Mouse (Mus musculus) testis, adult 2 months (tissue): Measurements from ENCODE around the gene Etl4. TPM values are rescaled to one million over a fixed set of nuclear protein-coding genes. Genes with fewer than 3 reads are reported as not detected.

Source experiments
- H3K27ac ChIP-seq: fragments of 200-500 bp; 2 replicates; pipeline ENCODE4 v1.5.1; 2012; ENCODE audit warnings: low read depth, low read length; ENCODE audit not compliant: control insufficient read depth, insufficient read depth
- H3K27me3 ChIP-seq: fragments of 200-500 bp; 2 replicates; pipeline ENCODE4 v1.6.1; 2012; ENCODE audit warnings: mild to moderate bottlenecking, low read length, moderate library complexity; ENCODE audit not compliant: control insufficient read depth, insufficient read depth
- H3K36me3 ChIP-seq: fragments of 200-500 bp; 2 replicates; pipeline ENCODE4 v1.6.1; 2012; ENCODE audit warnings: mild to moderate bottlenecking, low read length; ENCODE audit not compliant: control insufficient read depth, insufficient read depth
- H3K4me1 ChIP-seq: fragments of 200-500 bp; 2 replicates; pipeline ENCODE4 v1.6.1; 2012; ENCODE audit warnings: low read length; ENCODE audit not compliant: control insufficient read depth, insufficient read depth
- H3K4me3 ChIP-seq: fragments of 200-500 bp; 2 replicates; pipeline ENCODE4 v1.5.1; 2012; ENCODE audit warnings: low read depth, mild to moderate bottlenecking, low read length, moderate library complexity, mixed read lengths; ENCODE audit not compliant: control insufficient read depth
- CTCF ChIP-seq: fragments of 200-500 bp; IDR thresholded peaks from 2 replicates; pipeline ENCODE4 v1.5.1; 2012; ENCODE audit warnings: low read depth, mild to moderate bottlenecking, inconsistent platforms, low read length, moderate library complexity; ENCODE audit not compliant: control insufficient read depth, insufficient read depth, insufficient replicate concordance
- POLR2A ChIP-seq: fragments of 200-500 bp; IDR thresholded peaks from 2 replicates; pipeline ENCODE4 v1.6.1; 2012; ENCODE audit warnings: low read depth, mild to moderate bottlenecking, inconsistent platforms, low read length, moderate library complexity; ENCODE audit not compliant: control insufficient read depth
- polyA plus RNA-seq: library from polyadenylated mRNA; depleted of rRNA; stranded (reverse); fragments of >200 nt; gene quantifications from 2 replicates; pipeline ENCODE4 v1.2.3, GENCODE M21; 2012

Gene Etl4
- polyA plus RNA-seq, 1 experiment, result 16.3 TPM

DNA sequence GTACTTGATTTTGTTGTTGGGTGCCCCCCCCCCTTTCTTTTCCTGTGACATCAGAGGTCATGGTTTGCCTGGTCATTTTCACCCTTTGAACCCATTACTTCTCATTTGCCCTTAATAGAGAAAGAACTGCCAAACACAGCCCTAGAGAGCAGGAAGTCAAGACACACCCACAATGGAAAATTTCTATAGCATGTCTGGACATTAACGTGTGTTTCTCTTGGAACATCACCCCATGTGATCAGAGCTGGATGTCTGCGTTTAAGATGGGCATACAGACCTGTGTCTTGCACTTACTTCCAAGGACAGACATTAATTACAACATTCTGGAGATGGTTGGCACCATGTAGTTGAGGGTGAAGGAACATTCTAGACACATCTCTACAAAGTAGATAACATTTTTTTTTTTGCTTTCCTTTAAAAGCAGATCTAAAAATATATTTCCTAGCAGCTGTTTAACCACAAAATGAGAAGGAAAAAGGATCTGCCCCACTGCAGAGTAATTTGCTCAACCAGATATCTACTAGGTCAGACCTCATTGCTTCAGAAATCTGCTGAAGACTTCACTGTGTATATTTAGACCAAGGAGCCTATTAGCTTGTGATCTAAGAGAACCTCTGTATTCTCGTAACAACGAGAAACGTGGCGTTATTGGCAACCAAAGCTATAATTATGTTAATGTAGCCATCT, 818.3 kb downstream of the Etl4 start:
- no peaks in the 10 kb centered on the region for H3K27me3 ChIP-seq
- no peaks in the 10 kb centered on the region for H3K36me3 ChIP-seq
- no peak overlapping the region for H3K4me3 ChIP-seq
- TF ChIP-seq POLR2A, result no peak
- H3K27ac ChIP-seq, result no peak overlapping the region
- H3K4me1 ChIP-seq, result no peaks in the 10 kb centered on the region; the same call in 1 of the 2 replicates

DNA sequence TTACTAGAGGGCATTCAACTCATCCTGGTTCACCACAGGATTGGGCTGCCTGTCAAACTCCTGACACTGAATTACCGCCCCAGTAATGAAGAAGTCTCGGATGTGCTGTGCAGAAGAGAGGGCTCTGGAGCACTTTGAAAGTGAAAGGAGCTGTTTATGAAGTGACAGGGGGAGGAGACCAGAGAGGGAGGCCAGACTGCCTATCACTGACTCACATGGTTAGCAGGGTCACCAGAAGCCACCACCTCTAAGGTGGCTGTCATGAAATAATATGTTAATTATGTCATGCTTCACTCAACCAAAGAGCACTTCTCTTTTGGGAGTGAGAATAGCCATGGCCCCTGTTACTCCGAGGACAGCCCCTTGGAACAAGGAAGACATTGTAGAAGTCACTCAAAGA, 825.9 kb downstream of the Etl4 start:
- no peak for TF ChIP-seq POLR2A
- no peak for TF ChIP-seq CTCF
- no peaks in the 10 kb centered on the region for H3K36me3 ChIP-seq
- no peaks in the 10 kb centered on the region for H3K27me3 ChIP-seq
- H3K27ac ChIP-seq, result peak overlapping the region; percentile 26
- H3K4me3 ChIP-seq, result no peak overlapping the region
- peaks cover 4% of the 10 kb centered on the region for H3K4me1 ChIP-seq

DNA sequence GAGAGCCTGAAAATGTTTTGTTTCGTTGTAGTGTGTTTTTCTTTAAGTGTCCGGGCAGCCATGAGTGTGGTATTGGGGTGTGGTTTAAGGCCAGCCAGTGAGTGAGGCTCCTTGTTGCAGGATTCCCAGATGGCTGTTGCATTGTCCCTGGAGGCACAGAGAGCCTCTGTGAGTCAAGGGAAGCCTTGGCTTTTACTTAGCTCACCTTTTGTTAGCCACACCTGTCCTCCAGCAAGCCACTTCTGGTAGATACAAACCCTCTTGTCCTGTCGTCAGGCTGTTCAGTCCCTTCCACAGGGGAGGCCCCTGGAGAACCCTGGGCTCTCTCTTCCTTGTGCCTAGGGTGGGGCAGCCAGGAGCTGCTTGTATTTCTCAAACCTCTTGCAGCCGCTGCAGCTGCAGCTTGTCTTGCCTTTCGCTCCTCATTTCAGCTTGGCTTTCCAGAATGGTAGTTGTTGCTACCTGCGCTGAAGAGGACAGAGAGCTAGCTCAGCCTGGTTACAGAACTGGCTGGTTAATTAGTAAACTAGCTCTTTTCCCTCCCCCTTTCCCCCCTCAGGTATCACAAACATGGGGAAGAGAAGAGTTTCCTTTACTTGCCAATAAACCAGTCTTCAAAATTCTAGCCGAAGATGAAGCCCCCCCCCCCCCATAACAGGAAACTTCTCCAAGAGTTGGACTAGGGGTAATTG, 826.9 kb downstream of the Etl4 start:
- Histone ChIP-seq H3K4me1 (peaks cover 4% of the 10 kb centered on the region), H3K36me3 (no peaks in the 10 kb centered on the region), H3K4me3 (no peak overlapping the region), H3K27me3 (no peaks in the 10 kb centered on the region), H3K27ac (peak overlapping the region; percentile 54)
- TF ChIP-seq POLR2A (no peak), CTCF (no peak)

DNA sequence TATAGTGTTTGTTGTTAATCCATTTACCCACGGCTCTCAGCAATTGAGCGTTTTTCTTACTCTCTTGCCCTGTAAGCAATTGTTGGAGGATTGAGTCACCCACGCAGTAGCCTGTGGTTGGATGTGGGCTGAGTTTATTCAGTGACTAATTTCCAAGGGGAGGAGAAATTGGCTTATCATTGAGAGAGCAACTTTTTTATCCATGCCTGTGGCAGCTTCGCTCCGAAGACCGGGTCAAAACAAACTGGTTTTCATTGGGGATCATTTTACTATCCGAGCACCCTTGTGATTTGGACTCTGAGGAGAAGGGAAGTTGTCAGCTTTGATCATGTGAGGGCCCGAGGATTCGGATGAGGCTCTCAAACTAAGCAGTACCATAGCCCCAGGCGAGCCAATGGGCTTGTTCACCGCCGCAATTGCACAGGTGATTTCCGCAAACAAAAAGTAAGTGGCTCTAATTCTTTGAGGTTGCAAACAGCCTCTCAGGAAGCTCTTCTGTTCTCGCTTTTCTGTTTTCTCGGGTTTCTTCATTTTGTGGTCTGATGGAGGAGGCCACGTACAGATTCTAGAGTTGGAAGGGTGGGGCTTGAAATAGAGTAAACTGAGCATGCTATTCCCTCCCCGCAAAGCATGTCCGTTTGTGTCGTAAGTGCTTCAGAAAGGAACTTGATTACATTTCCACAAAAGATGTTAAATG, 827.7 kb downstream of the Etl4 start:
- Histone ChIP-seq H3K4me3 (peak overlapping the region; percentile 14), H3K36me3 (no peaks in the 10 kb centered on the region), H3K4me1 (peaks cover 4% of the 10 kb centered on the region), H3K27ac (no peak overlapping the region; the same call in 1 of the 2 replicates), H3K27me3 (no peaks in the 10 kb centered on the region)
- TF ChIP-seq POLR2A (no peak), CTCF (no peak)

DNA sequence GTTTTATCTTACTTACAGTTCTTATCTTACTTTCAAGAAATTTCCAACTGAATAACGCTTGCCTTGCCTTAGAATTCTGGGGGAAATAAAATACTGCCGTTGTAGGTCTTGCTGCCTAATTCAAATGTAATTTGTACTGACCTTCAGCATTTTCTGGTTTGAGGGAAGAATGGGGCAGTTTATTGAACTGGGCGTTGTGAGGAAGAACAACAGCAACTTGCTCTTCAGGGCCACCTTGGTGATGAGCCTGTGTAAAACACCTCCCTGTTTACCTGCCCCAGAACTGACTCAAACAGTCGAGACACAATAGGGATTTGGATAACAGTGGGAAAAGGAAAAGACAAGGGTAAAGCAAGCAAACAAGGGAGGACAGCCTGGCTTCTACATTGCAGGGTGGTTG, 828.3 kb downstream of the Etl4 start:
- TF ChIP-seq POLR2A (no peak), CTCF (no peak)
- H3K4me1 ChIP-seq, result peaks cover 4% of the 10 kb centered on the region
- H3K27me3 ChIP-seq, result no peaks in the 10 kb centered on the region
- peak overlapping the region; percentile 29; the same call in 1 of the 2 replicates for H3K4me3 ChIP-seq
- H3K36me3 ChIP-seq, result no peaks in the 10 kb centered on the region
- peak overlapping the region; percentile 36; the same call in 1 of the 2 replicates for H3K27ac ChIP-seq

DNA sequence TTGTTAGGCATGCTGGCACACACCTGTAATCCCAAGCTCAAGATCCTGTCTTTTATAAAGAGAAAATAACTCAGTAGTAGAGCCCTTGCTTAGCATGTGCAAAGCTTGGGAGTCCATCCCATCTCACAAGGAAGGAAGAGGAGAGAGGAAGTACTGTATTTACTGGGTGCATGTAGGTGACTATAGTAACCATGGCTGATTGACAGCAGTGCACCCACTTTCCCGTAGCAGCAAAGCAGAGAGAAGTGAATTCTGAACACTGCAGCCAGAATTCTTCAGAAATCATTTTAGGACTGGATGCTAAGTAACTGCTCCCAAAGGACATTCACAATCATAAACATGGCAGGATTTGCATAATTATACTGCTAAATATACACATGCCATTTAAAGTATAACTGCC, 838.1 kb downstream of the Etl4 start:
- H3K27me3 ChIP-seq, result no peaks in the 10 kb centered on the region
- no peaks in the 10 kb centered on the region for H3K36me3 ChIP-seq
- no peaks in the 10 kb centered on the region for H3K4me1 ChIP-seq
- H3K4me3 ChIP-seq, result no peak overlapping the region
- no peak for TF ChIP-seq CTCF
- TF ChIP-seq POLR2A, result no peak
- H3K27ac ChIP-seq, result no peak overlapping the region

DNA sequence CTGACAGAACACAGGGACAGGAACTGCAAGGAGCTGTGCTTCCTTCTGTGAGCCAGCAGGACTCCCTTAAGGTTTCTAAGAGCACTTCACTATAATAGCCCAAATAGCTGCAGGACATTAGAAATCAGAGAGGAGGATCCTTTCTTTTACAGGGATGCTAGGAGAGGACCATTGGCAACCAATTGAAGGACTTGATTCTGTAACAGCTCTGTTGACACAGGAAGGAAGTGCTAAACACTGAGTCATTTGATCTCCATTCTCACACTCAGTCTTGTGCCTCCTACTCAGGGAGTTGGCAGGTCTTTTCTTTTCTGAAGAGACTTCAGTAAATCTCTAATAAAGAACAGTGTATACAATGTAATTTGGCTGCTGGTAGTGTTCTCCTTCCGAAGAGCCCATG, 838.9 kb downstream of the Etl4 start:
- Histone ChIP-seq H3K4me3 (no peak overlapping the region), H3K27me3 (no peaks in the 10 kb centered on the region), H3K4me1 (no peaks in the 10 kb centered on the region), H3K36me3 (no peaks in the 10 kb centered on the region), H3K27ac (no peak overlapping the region)
- TF ChIP-seq CTCF, result no peak
- no peak for TF ChIP-seq POLR2A
